Mouse (Mus musculus): ENCODE data around the gene Slc35c2.

- TF ChIP-seq POLR2A (IDR thresholded peaks at IDR 0.05; ENCODE audit: borderline replicate concordance, insufficient read depth, low read length) (no peak), CTCF (IDR thresholded peaks at IDR 0.05; ENCODE audit: borderline replicate concordance, insufficient read depth, low read depth, low read length) (no peak)
Observed at GRCm38 (mm10) chr2:165314197-165314596, 26.5 kb upstream of the Slc35c2 start.

All from cerebellum, adult 2 months (tissue).